ENCODE assay signal across 8 mouse cellular contexts in the genomic region with DNA sequence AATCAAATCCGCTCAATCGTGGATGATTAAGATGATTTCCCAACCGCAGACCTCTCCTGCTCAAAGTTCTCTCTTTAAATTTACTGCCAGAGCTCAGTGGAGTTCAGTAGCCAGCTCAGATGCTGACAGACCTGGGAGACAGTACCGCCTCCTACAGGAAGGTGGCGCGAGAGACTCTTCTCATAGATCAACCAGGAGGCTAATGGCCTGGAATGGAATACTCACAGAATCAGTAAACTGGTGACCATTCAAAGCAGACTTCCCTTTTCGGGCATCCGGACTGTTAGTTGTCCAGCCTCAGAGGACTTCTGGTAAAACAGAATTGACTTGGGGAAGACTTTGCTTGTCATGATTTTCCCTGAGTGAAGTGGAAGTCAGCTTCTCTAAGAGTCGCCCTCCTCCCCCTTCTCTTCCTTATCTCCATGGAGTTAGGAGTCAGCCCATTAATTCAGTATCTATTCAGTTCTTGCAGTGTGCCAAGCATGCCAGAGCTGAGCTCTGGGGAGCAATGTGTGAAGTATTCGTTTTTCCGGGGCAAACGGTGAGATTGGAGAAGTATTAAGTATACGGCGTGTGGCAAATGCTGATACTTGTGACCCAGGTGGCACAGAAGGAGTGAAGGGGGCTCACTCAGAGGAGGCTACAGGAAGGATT.
DNase-seq lines count a peak whose midpoint lies in the region; ATAC-seq and TF ChIP-seq lines count a peak whose summit lies in the region.
"Had no signal": no experiment of that assay in that cellular context is flagged by ENCODE, and none has a peak within 500 bp of the region (broad histone marks: within the 10 kb centered on the region; RNA-seq: fewer than 3 reads in every experiment).

No protein-coding gene starts in this region.

- no peak for TF ChIP-seq POLR2A in spleen, adult 2 months (IDR thresholded peaks at IDR 0.05; ENCODE audit: low read depth, low read length)

- H3K9ac ChIP-seq in intestine, embryonic 14.5 days (ENCODE audit: low read length) = no peak overlapping the region
- H3K9ac ChIP-seq in midbrain, embryonic 15.5 days = no peak overlapping the region

- H3K36me3 ChIP-seq in intestine, embryonic 14.5 days (ENCODE audit: control insufficient read depth, insufficient read depth, low read length) = no peaks in the 10 kb centered on the region
- no peaks in the 10 kb centered on the region for H3K36me3 ChIP-seq in midbrain, embryonic 15.5 days (replicated peaks)
- H3K36me3 ChIP-seq in spleen, adult 2 months (ENCODE audit: control insufficient read depth, insufficient read depth, low read length) = no peaks in the 10 kb centered on the region

- H3K4me2 ChIP-seq in intestine, embryonic 14.5 days (ENCODE audit: low read length) = no peak overlapping the region
- H3K4me2 ChIP-seq in midbrain, embryonic 15.5 days = no peak overlapping the region

- DNase-seq in ZHBTc4 (ENCODE audit: low read depth, low spot score) = peak; percentile 86
- peak; percentile 83 to 88 for DNase-seq in cerebellum, postnatal 14 days
- DNase-seq in gastrocnemius, adult 18-20 months (ENCODE audit: low spot score) = peak; percentile 89
- DNase-seq in intestine, embryonic 14.5 days (ENCODE audit: low spot score) = peak; percentile 87
- DNase-seq in left cerebral cortex, postnatal 10 days (ENCODE audit: extremely low spot score in 1 of 2, low spot score in 2 of 2) = peak; percentile 68 to 76
- DNase-seq in spleen, adult 2 months (ENCODE audit: low read depth in 1 of 2, low spot score in 2 of 2) = peak; percentile 17 to 52

- H3K9me3 ChIP-seq in intestine, embryonic 14.5 days (ENCODE audit: control insufficient read depth, low read length) = no peaks in the 10 kb centered on the region
- no peaks in the 10 kb centered on the region for H3K9me3 ChIP-seq in midbrain, embryonic 15.5 days
- H3K9me3 ChIP-seq: megakaryocyte, embryonic 14.5 days had no signal

- no peak for ATAC-seq in intestine, embryonic 14.5 days (replicated peaks; ENCODE audit: low FRiP score, low TSS enrichment, low read depth)
- peak; percentile 78; the same call in 1 of the 2 replicates for ATAC-seq in midbrain, embryonic 15.5 days (replicated peaks)

- H3K27ac ChIP-seq in intestine, embryonic 14.5 days (ENCODE audit: low read depth) = no peak overlapping the region
- no peak overlapping the region for H3K27ac ChIP-seq in midbrain, embryonic 15.5 days
- H3K27ac ChIP-seq in spleen, adult 2 months (ENCODE audit: insufficient read depth, low read length) = no peak overlapping the region

- H3K4me3 ChIP-seq in intestine, embryonic 14.5 days (ENCODE audit: low read depth, low read length) = no peak overlapping the region
- no peak overlapping the region for H3K4me3 ChIP-seq in midbrain, embryonic 15.5 days
- H3K4me3 ChIP-seq in spleen, adult 2 months (ENCODE audit: extremely low read depth, insufficient read depth, insufficient read length) = no peak overlapping the region
- H3K4me3 ChIP-seq: megakaryocyte, embryonic 14.5 days had no signal

- no peaks in the 10 kb centered on the region for H3K27me3 ChIP-seq in intestine, embryonic 14.5 days (replicated peaks; ENCODE audit: control insufficient read depth, insufficient read depth, low read length)
- no peaks in the 10 kb centered on the region for H3K27me3 ChIP-seq in midbrain, embryonic 15.5 days (replicated peaks)
- H3K27me3 ChIP-seq in spleen, adult 2 months (ENCODE audit: control insufficient read depth, insufficient read depth, low read length) = no peaks in the 10 kb centered on the region
- H3K27me3 ChIP-seq: megakaryocyte, embryonic 14.5 days had no signal

- peak; percentile 58; the same call in 1 of the 2 replicates for TF ChIP-seq CTCF in spleen, adult 2 months (IDR thresholded peaks at IDR 0.05; ENCODE audit: extremely low read depth, insufficient read depth, insufficient read length, insufficient replicate concordance)

- intact Hi-C loops in left cerebral cortex, postnatal 10 days (cut with DNase I) = loop anchor here (5.0 to 10.0 kb wide), 3 partner anchors 158 to 575 kb away; no protein-coding TSS in a partner anchor

- 0 out of 2 replicates have a peak, but pooled peaks cover 2% of the 10 kb centered on the region for H3K4me1 ChIP-seq in intestine, embryonic 14.5 days (replicated peaks; ENCODE audit: control insufficient read depth, insufficient read depth, low read length)
- no peaks in the 10 kb centered on the region for H3K4me1 ChIP-seq in midbrain, embryonic 15.5 days
- H3K4me1 ChIP-seq in spleen, adult 2 months (ENCODE audit: control insufficient read depth, insufficient read depth, insufficient read length) = no peaks in the 10 kb centered on the region
- H3K4me1 ChIP-seq: megakaryocyte, embryonic 14.5 days had no signal

- 42% methylated on average over 14 of the region's 14 CpGs for WGBS in intestine, embryonic 14.5 days
- 36% methylated on average over 14 of the region's 14 CpGs for WGBS in midbrain, embryonic 15.5 days
- WGBS in spleen, adult 2 months = 36% methylated on average over 14 of the region's 14 CpGs

Comparison
In these comparisons a context has a peak if more than half of its experiments do, and no peak if none do; other contexts are left out.
1. DNase-seq: peak in every context shown above with its lines; median percentile 89 in gastrocnemius, adult 18-20 months; 87 in intestine, embryonic 14.5 days; 86 in ZHBTc4; 86 in cerebellum, postnatal 14 days; 72 in left cerebral cortex, postnatal 10 days; 34 in spleen, adult 2 months.